Comparison of ENCODE assay signal across 9 mouse cellular contexts in genomic region chr11:62756456-62757142, GRCm38 (mm10). TPM values are rescaled to one million over a fixed set of nuclear protein-coding genes. Genes with fewer than 3 reads are reported as not detected.
DNase-seq lines count a peak whose midpoint lies in the region; ATAC-seq lines count a peak whose summit lies in the region.
"Had no signal": no experiment of that assay in that cellular context is flagged by ENCODE, and none has a peak within 500 bp of the region (broad histone marks: within the 10 kb centered on the region; RNA-seq: fewer than 3 reads in every experiment).

No protein-coding gene starts in this region.

- H3K4me3 ChIP-seq in embryonic facial prominence, embryonic 15.5 days (replicated peaks), result peak overlapping the region; percentile 37
- peak overlapping the region; percentile 23 for H3K4me3 ChIP-seq in limb, embryonic 12.5 days (replicated peaks)
- H3K4me3 ChIP-seq in midbrain, embryonic 15.5 days, result peak overlapping the region; percentile 41

- H3K36me3 ChIP-seq in embryonic facial prominence, embryonic 15.5 days, result no peaks in the 10 kb centered on the region
- H3K36me3 ChIP-seq in limb, embryonic 12.5 days, result no peaks in the 10 kb centered on the region
- no peaks in the 10 kb centered on the region for H3K36me3 ChIP-seq in midbrain, embryonic 15.5 days (replicated peaks)
- H3K36me3 ChIP-seq: G1E had no signal

- peak overlapping the region; percentile 59 for H3K4me2 ChIP-seq in embryonic facial prominence, embryonic 15.5 days (replicated peaks)
- H3K4me2 ChIP-seq in limb, embryonic 12.5 days, result peak overlapping the region; percentile 49
- H3K4me2 ChIP-seq in midbrain, embryonic 15.5 days, result peak overlapping the region; percentile 68

- H3K27me3 ChIP-seq in embryonic facial prominence, embryonic 15.5 days, result no peaks in the 10 kb centered on the region; the same call in 1 of the 2 replicates
- peaks cover 21% of the 10 kb centered on the region for H3K27me3 ChIP-seq in limb, embryonic 12.5 days
- peaks cover 9% of the 10 kb centered on the region; the same call in 1 of the 2 replicates for H3K27me3 ChIP-seq in midbrain, embryonic 15.5 days (replicated peaks)

- peak; percentile 96 for ATAC-seq in embryonic facial prominence, embryonic 15.5 days (ENCODE audit: insufficient number of reproducible peaks, low FRiP score, low TSS enrichment, low read depth)
- ATAC-seq in limb, embryonic 12.5 days (ENCODE audit: insufficient number of reproducible peaks, insufficient read depth, low FRiP score, low TSS enrichment, low read depth), result peak; percentile 97
- ATAC-seq in midbrain, embryonic 15.5 days (replicated peaks), result peak; percentile 97

- no peaks in the 10 kb centered on the region for H3K9me3 ChIP-seq in embryonic facial prominence, embryonic 15.5 days (replicated peaks)
- H3K9me3 ChIP-seq in limb, embryonic 12.5 days, result no peaks in the 10 kb centered on the region
- no peaks in the 10 kb centered on the region for H3K9me3 ChIP-seq in midbrain, embryonic 15.5 days
- H3K9me3 ChIP-seq: G1E had no signal

- no peak overlapping the region for H3K27ac ChIP-seq in embryonic facial prominence, embryonic 15.5 days (replicated peaks)
- no peak overlapping the region for H3K27ac ChIP-seq in limb, embryonic 12.5 days
- no peak overlapping the region for H3K27ac ChIP-seq in midbrain, embryonic 15.5 days

- DNase-seq in 3T3-L1 (ENCODE audit: low read depth, low spot score), result peak; percentile 92
- peak; percentile 91 to 94 for DNase-seq in adrenal gland, postnatal 4 days (ENCODE audit: low spot score in 2 of 2)
- DNase-seq in heart, adult 8-10 months (ENCODE audit: low spot score), result peak; percentile 95
- peak; percentile 98 for DNase-seq in kidney, adult 8-10 months
- peak; percentile 79 to 84 for DNase-seq in spleen, adult 18-20 months

- no peak overlapping the region; the same call in 1 of the 2 replicates for H3K9ac ChIP-seq in embryonic facial prominence, embryonic 15.5 days
- H3K9ac ChIP-seq in limb, embryonic 12.5 days (replicated peaks), result no peak overlapping the region
- peak overlapping the region; percentile 46 for H3K9ac ChIP-seq in midbrain, embryonic 15.5 days

- peaks cover 9% of the 10 kb centered on the region for H3K4me1 ChIP-seq in embryonic facial prominence, embryonic 15.5 days
- peaks cover 12% of the 10 kb centered on the region for H3K4me1 ChIP-seq in limb, embryonic 12.5 days (replicated peaks)
- peaks cover 8% of the 10 kb centered on the region; the same call in 1 of the 2 replicates for H3K4me1 ChIP-seq in midbrain, embryonic 15.5 days

- WGBS in embryonic facial prominence, embryonic 15.5 days, result 6% methylated on average over 36 of the region's 36 CpGs
- WGBS in limb, embryonic 12.5 days, result 8% methylated on average over 36 of the region's 36 CpGs
- 7% methylated on average over 36 of the region's 36 CpGs for WGBS in midbrain, embryonic 15.5 days

RNA-seq across cellular contexts. Expression of gene Gm10428, which starts 3.7 kb away (rescaled TPM):
- not detected for total RNA-seq in adrenal gland, postnatal 4 days (2021)
- polyA plus RNA-seq in embryonic facial prominence, embryonic 15.5 days (2015; fragmentation: Nextera tagmentation; extraction: Ambion mirVana), result not detected in 2 replicates
- total RNA-seq in heart, adult 8-10 months (2022), result not detected
- not detected in 2 replicates for polyA plus RNA-seq in limb, embryonic 12.5 days (2016; fragmentation: Nextera tagmentation; extraction: Ambion mirVana)
- not detected in 2 replicates for polyA plus RNA-seq in midbrain, embryonic 15.5 days (2015; fragmentation: Nextera tagmentation; extraction: Ambion mirVana)
- total RNA-seq: G1E had no signal
- polyA plus RNA-seq: G1E had no signal

RNA-seq across cellular contexts. Expression of gene Zfp287, which starts 24.9 kb away (rescaled TPM):
- 1 to 10 TPM; 8.1 to 8.5 TPM for total RNA-seq in adrenal gland, postnatal 4 days (2021)
- 9.1 and 10.5 TPM in 2 replicates for polyA plus RNA-seq in embryonic facial prominence, embryonic 15.5 days (2015; fragmentation: Nextera tagmentation; extraction: Ambion mirVana)
- total RNA-seq in heart, adult 8-10 months (2022), result 1 to 10 TPM; 2.4 to 3.3 (median 2.9) TPM
- polyA plus RNA-seq in limb, embryonic 12.5 days (2016; fragmentation: Nextera tagmentation; extraction: Ambion mirVana), result 16.0 and 16.3 TPM in 2 replicates
- 22.2 and 24.9 TPM in 2 replicates for polyA plus RNA-seq in midbrain, embryonic 15.5 days (2015; fragmentation: Nextera tagmentation; extraction: Ambion mirVana)
- polyA plus RNA-seq: G1E had no signal

RNA-seq across cellular contexts. Expression of gene Zfp286, which starts 32.7 kb away (rescaled TPM):
- 10 to 100 TPM in 1 of 2 experiments, 1 to 10 TPM in 1; 8.9 to 11.0 TPM for total RNA-seq in adrenal gland, postnatal 4 days (2021)
- polyA plus RNA-seq in embryonic facial prominence, embryonic 15.5 days (2015; fragmentation: Nextera tagmentation; extraction: Ambion mirVana), result 22.4 and 23.4 TPM in 2 replicates
- 1 to 10 TPM in 1 of 4 experiments, under 1 TPM in 3; 0.41 to 1.8 (median 0.72) TPM for total RNA-seq in heart, adult 8-10 months (2022)
- 37.5 and 42.7 TPM in 2 replicates for polyA plus RNA-seq in limb, embryonic 12.5 days (2016; fragmentation: Nextera tagmentation; extraction: Ambion mirVana)
- 33.0 and 36.3 TPM in 2 replicates for polyA plus RNA-seq in midbrain, embryonic 15.5 days (2015; fragmentation: Nextera tagmentation; extraction: Ambion mirVana)
- polyA plus RNA-seq: G1E had no signal
